Mouse (Mus musculus): Measurements from ENCODE around the gene Herc1.

The Herc1 gene

GRCm38 (mm10) chr9:66349860-66350787, at the start of gene Herc1:
TSS of gene Herc1 (plus strand) at chr9:66350450.
- peak; percentile 96 to 97 for DNase-seq

- DNase-seq = no peak
Observed at GRCm38 (mm10) chr9:66304320-66305090, 45.7 kb upstream of the Herc1 start.

- peak in 1 of 2 experiments; percentile 15 for DNase-seq
Observed at GRCm38 (mm10) chr9:66305121-66306112, 44.8 kb upstream of the Herc1 start.

DNA sequence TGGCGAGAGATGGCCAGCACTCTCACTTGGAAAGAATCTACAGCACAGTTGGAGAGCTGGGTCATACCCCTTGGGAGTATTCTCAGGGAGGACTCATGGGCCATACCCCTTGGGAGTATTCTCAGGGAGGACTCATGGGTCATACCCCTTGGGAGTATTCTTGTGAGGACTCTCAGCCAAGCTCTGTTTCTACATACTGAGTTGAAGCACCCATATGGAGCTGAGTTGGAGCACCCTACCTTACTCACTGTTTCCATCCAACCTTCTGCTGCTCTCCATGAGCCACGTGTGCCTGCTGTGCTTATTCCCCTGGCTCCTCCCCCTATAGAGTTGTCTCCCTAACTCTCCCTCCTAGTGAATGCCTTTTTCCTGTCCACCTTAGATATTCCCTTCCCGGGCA, 43.8 kb upstream of the Herc1 start:
- no peak for DNase-seq

GRCm38 (mm10) chr9:66307341-66307740, 42.9 kb upstream of the Herc1 start:
- DNase-seq = peak; percentile 66 to 70

DNA sequence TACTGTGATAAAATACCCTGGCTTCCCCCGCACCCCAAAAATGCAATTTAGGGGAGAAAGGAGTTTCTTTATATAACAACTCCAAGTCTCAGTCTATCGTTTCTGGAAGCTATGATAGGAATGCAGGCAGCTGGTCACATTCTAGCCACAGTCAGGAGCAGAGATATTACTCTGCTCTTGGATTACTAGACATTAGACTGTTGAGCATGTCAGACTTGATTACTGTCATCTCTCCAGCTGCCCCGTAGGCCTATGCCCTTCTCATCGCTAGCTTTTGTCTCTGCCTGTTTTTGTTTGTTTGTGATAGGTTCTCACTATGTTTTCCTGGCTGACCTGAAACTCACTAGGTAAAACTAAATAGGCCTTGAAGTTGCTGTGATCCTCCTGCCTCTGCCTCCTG, 41.5 kb upstream of the Herc1 start:
- DNase-seq = no peak

- no peak for DNase-seq
Observed at GRCm38 (mm10) chr9:66311458-66311857, 38.8 kb upstream of the Herc1 start.

- DNase-seq = no peak
Observed at GRCm38 (mm10) chr9:66316603-66317002, 33.6 kb upstream of the Herc1 start.

- no peak for DNase-seq
Observed at GRCm38 (mm10) chr9:66322010-66322931, 28.0 kb upstream of the Herc1 start.

DNA sequence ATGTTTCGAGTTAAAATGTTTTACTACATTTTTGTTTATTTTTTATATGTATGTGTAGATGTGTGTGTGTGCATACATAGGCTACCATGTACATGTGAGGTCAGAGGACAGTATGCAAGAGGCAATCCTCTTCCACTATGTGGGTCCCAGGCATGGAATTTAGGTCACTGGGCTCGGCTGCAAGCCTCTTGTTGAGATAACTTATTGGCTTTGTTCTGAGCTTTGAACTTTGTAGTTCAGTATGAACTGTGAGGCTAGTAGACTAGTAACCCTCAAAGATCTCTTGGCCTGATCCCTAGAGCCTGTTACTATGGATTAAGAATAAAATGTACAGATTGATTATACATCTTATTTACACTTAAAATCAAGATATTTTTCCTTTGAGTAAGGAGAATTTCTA, 23.4 kb upstream of the Herc1 start:
- DNase-seq = no peak

- DNase-seq = peak in 1 of 2 experiments; percentile 19
Observed at GRCm38 (mm10) chr9:66329474-66329873, 20.8 kb upstream of the Herc1 start.

- no peak for DNase-seq
Observed at GRCm38 (mm10) chr9:66330437-66330836, 19.8 kb upstream of the Herc1 start.

DNA sequence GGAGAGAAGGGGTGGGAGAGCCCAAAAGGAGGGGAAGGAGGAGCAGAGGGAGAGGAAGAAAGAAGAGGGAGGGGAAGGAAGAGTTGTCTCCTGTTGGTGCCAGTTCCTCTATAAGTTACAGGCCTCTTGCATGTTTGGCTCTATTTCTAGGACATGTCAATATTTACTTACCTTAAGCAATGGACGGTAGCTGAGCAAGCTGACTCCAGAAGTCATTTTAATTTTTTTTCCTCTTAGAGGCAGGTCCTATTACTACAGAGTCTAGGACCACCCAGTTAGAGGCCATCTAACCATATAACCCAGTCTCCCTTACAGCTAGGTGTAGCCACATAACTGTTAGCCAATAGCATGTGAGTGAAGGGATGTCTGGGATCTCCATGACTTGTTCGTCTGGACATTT, 18.7 kb upstream of the Herc1 start:
- DNase-seq = no peak

DNA sequence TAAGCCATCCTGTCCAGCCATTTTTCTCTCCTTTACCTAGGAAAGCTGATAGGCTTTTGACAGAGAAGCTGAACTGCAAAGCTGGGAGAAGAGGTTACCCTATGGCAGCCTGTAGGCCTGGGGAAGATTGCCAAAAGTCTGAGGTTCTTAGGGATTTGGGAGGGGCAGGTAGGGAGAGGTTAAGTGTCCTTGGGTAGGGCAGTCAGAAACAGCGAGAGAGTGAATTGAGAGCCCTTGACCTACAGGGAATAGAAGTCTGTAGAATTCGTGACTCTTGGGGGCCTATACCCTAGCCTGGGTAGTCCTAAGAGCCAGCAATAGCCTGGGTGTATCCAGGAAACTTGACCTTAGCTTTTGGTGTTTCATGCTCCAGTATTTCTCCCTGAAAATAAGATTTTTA, 17.9 kb upstream of the Herc1 start:
- DNase-seq = no peak

DNA sequence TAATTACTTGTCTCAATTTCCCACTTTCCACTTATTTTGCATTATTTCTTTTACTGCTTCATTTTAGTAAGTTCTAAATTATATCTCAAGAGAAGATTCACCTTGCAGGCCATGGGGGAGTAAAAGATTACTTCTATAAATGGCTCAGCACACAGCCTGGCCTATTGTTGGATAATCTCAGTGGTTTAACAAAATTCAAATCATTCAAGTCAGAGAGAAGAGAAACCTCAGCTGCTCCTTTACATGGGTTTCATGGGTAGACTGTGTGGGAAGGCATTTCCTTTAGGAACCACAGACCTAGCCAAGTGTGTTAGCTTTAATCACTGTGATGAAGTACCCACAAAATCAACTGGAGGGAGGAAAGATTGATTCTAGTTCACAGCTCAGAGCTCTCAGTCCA, 13.0 kb upstream of the Herc1 start:
- no peak for DNase-seq

GRCm38 (mm10) chr9:66338005-66338782, 12.1 kb upstream of the Herc1 start:
- DNase-seq = peak; percentile 46 to 50

- no peak for DNase-seq
Observed at GRCm38 (mm10) chr9:66339714-66340113, 10.5 kb upstream of the Herc1 start.

DNA sequence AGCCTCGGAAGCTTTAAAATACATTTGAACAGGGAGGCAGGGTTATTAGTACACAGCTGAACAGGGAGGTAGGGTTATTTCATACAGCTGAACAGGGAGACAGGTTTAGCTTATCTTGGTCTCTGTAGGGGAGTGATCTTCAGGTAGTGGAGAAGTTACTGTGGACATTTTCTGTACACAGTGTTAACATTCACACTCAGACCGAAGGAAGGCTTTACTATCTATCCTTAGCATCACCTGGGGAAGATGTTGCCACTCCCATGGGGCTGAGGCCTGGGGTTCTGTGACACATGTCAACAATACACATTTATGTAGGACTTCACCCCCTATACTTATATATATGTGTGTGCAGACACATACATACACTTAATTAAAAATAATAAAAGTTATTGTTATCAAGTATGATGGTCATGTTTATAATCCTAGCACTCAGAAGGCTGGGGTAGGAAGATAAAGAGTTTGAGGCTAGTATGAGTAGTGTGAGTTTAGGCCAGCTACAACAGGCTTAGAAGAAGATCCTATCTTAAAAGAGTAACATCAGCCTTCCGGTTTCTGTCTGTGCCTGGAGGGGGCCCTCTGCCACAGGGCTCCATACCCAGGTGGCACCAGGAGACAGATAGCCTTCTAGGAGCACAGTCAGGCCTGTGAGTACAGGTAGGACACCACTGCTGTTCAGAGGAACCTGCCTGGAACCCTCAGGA, 9.7 kb upstream of the Herc1 start:
- no peak for DNase-seq

DNA sequence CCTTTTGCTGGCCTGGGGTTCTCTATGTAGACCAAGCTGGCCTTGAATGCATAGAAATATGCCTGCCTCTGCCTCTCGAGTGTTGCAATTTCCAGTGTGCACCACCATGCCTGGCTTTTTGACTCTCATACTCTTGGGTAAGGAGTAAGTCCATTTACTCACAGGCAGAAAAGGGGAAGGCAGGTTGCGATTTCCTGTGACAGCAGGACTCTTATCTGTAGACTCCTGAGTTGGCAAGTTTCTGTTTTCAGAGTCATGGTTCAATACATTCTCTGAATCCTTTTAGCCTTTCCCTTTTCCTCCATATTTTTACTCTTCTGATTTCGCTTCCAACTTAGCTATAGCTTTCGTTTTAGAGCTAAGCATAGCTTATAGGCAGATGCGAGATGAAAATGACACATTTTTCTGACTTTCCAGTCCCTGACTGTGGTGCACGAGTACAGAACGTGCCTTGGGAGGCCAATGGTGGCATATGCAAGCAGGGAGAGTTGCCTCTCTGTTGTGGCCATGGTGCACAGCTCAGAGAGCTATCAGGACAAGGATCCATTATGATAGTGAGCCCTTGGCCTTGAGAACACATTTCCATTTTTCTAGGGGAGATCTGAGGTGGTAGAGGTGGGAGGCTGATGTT, 2.7 kb upstream of the Herc1 start:
- no peak for DNase-seq
